Mouse (Mus musculus): Measurements from ENCODE around the gene Anks4b. TPM values are rescaled to one million over a fixed set of nuclear protein-coding genes. Genes with fewer than 3 reads are reported as not detected.

Gene Anks4b
- not detected in 2 replicates for polyA plus RNA-seq (2015; fragmentation: Nextera tagmentation; extraction: Ambion mirVana)

DNA sequence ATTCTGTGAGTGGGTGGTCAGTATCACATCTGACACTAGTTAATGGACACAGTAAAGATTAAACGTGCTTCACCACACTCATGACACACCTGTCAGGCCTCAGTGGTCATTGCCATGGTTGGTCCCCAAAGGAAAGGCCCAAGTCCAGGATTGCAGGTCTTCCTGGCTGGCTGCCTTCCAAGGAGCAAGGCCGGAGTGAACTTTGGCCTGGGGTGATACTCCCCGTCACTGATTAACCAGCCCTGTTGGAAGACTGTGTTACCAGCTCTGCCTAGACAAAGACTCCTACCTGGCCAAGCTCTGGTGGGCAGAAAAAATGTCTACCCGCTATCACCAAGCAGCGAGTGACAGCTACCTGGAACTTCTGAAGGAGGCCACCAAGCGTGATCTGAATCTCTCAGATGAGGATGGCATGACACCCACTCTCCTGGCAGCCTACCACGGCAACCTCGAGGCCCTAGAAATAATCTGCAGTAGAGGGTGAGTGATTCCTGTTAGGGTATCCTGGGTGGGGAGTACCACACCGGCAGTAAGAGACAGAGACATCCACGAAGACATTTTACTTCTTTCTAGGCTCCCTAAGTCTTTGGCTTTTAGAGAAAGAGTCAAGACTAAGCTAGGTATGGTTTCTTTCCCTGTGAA, at the start of gene Anks4b:
TSS of gene Anks4b (plus strand) at position 256 of the 642 bp plus-strand sequence.
- Histone ChIP-seq H3K9ac (replicated peaks; ENCODE audit: low read depth) (no peak within 1 kb of the TSS), H3K36me3 (ENCODE audit: insufficient read depth, low read length) (no peaks in the 10 kb centered on the region), H3K27me3 (replicated peaks; ENCODE audit: insufficient read depth, low read length) (no peaks in the 10 kb centered on the region), H3K27ac (ENCODE audit: low read length) (no peak within 1 kb of the TSS), H3K4me2 (replicated peaks; ENCODE audit: low read depth, low read length) (no peak within 1 kb of the TSS), H3K4me1 (ENCODE audit: insufficient read depth, low read depth, low read length) (no peaks in the 10 kb centered on the region), H3K4me3 (ENCODE audit: low read depth, low read length) (no peak within 1 kb of the TSS), H3K9me3 (ENCODE audit: low read length) (no peaks in the 10 kb centered on the region)
- TF ChIP-seq EP300 (IDR thresholded peaks at IDR 0.05) (no peak), CTCF (IDR thresholded peaks at IDR 0.05) (no peak)
- ATAC-seq (no peak), DNase-seq (ENCODE audit: low spot score) (no peak)
- whole genome bisulfite sequencing = 79% methylated on average over 10 of the region's 10 CpGs

DNA sequence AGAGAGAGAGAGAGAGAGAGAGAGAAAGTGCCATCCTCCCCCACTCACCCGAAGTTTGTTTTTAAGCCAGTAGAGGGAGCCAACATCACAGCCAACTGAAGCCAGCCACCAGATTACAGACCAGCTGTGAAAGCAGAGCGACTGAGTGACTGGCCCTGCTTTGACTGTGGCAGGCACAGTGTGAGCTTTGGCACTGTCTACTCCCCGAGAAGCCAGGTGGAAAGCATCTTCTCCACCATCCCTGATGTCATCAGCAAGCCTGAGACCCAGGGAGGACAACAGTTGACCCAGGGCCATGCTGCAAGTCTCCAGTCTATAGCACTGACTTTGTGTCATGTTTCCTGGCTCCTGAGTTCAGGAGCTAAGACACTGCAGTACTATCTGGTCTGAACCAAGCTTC, 48.8 kb upstream of the Anks4b start:
- Histone ChIP-seq H3K27me3 (replicated peaks; ENCODE audit: insufficient read depth, low read length) (no peaks in the 10 kb centered on the region), H3K9ac (replicated peaks; ENCODE audit: low read depth) (no peak overlapping the region), H3K4me3 (ENCODE audit: low read depth, low read length) (no peak overlapping the region), H3K9me3 (ENCODE audit: low read length) (no peaks in the 10 kb centered on the region), H3K4me1 (ENCODE audit: insufficient read depth, low read depth, low read length) (peaks cover 12% of the 10 kb centered on the region; the same call in 1 of the 2 replicates), H3K36me3 (ENCODE audit: insufficient read depth, low read length) (no peaks in the 10 kb centered on the region), H3K4me2 (replicated peaks; ENCODE audit: low read depth, low read length) (no peak overlapping the region), H3K27ac (ENCODE audit: low read length) (peak overlapping the region; percentile 76; the same call in 1 of the 2 replicates)
- peak; percentile 87 for ATAC-seq
- TF ChIP-seq EP300 (IDR thresholded peaks at IDR 0.05) (peak; percentile 49; the same call in 1 of the 2 replicates), CTCF (IDR thresholded peaks at IDR 0.05) (peak; percentile 92)
- 2% methylated on average over 3 of the region's 3 CpGs for WGBS
- peak; percentile 92 for DNase-seq (ENCODE audit: low spot score)

DNA sequence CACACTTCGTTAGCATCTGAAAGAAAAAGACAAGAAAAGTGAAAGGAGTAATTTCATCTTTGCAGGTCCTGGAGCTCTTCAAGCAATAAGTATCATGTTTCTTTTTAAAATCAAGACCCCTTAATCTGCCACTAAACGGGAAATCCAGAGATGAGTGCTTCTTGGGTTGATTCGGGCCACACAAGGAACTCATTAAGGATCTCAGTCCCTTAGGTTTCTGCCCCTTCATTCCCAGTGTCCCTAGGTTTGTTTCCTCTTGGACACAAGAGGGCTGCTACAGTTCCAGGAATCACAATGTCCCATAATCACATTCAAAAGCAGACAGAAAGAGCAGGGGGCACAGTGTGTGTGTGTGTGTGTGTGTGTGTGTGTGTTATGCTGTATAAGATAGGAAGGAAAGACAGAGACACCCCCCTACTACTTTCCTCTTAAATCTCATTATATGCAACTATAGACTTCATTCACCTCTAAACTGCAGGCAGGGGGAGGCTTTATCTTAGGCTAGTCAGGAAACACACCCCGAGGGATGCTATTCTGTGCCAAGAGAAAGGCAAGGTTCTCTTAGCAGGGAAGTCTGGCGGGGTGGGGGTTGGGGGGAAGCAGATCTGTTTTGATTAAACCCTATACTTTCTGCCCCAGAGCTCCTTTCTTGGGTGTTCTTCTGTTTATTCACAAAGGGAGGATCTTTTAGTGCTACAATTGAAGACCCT, 46.5 kb upstream of the Anks4b start:
- H3K27ac ChIP-seq (ENCODE audit: low read length) = no peak overlapping the region
- DNase-seq (ENCODE audit: low spot score) (no peak), ATAC-seq (no peak)
- H3K4me1 ChIP-seq (ENCODE audit: insufficient read depth, low read depth, low read length) = peaks cover 12% of the 10 kb centered on the region; the same call in 1 of the 2 replicates
- 44% methylated on average over 5 of the region's 5 CpGs for WGBS
- H3K27me3 ChIP-seq (replicated peaks; ENCODE audit: insufficient read depth, low read length) = no peaks in the 10 kb centered on the region
- H3K9ac ChIP-seq (replicated peaks; ENCODE audit: low read depth) = no peak overlapping the region
- H3K4me3 ChIP-seq (ENCODE audit: low read depth, low read length) = no peak overlapping the region
- TF ChIP-seq EP300 (IDR thresholded peaks at IDR 0.05) (no peak), CTCF (IDR thresholded peaks at IDR 0.05) (no peak)
- H3K9me3 ChIP-seq (ENCODE audit: low read length) = no peaks in the 10 kb centered on the region
- H3K36me3 ChIP-seq (ENCODE audit: insufficient read depth, low read length) = no peaks in the 10 kb centered on the region
- H3K4me2 ChIP-seq (replicated peaks; ENCODE audit: low read depth, low read length) = no peak overlapping the region

DNA sequence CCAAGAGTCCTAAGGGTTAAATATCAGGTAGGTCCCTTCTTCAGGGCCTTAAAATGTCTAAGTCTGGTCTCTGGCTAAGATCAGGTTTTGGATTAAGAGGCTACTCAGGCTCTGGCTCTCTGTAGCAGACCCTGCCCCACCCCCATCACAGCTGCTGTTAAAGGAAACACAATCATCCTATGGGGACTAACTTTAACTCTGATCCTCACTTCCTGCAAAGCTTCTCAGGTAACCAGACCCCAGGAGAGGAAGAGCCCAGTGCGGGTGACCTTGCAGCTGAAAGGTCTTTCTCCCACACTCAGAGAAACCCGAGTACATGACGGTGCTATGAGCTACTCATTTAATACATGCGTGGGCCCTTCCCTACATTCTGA, 46.0 kb upstream of the Anks4b start:
- no peak for TF ChIP-seq CTCF (IDR thresholded peaks at IDR 0.05)
- no peak for TF ChIP-seq EP300 (IDR thresholded peaks at IDR 0.05)
- 54% methylated on average over 4 of the region's 4 CpGs for WGBS
- Histone ChIP-seq H3K36me3 (ENCODE audit: insufficient read depth, low read length) (no peaks in the 10 kb centered on the region), H3K4me3 (ENCODE audit: low read depth, low read length) (no peak overlapping the region), H3K27ac (ENCODE audit: low read length) (no peak overlapping the region), H3K4me1 (ENCODE audit: insufficient read depth, low read depth, low read length) (peaks cover 12% of the 10 kb centered on the region; the same call in 1 of the 2 replicates), H3K4me2 (replicated peaks; ENCODE audit: low read depth, low read length) (no peak overlapping the region), H3K27me3 (replicated peaks; ENCODE audit: insufficient read depth, low read length) (no peaks in the 10 kb centered on the region), H3K9ac (replicated peaks; ENCODE audit: low read depth) (no peak overlapping the region), H3K9me3 (ENCODE audit: low read length) (no peaks in the 10 kb centered on the region)
- ATAC-seq (no peak), DNase-seq (ENCODE audit: low spot score) (no peak)

DNA sequence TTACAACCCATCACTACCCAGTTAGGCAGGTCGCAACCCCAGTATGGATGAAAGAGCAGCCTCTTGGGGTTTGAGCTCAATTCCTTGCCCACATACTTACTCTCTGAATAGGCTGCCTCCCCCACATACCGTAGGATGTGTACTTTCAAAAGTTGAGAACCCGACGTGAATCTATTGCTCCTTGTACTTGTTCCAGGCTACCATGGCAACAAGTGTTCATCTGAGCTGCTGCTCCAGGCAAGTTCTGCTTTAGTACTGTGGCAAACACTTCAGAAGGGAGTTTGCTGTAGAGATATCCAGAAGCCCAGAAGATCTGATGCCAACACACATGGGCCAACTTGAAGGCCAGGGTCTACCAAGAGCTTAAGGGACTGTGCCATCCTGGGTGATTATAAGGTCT, 44.7 kb upstream of the Anks4b start:
- Histone ChIP-seq H3K27ac (ENCODE audit: low read length) (no peak overlapping the region), H3K27me3 (replicated peaks; ENCODE audit: insufficient read depth, low read length) (no peaks in the 10 kb centered on the region), H3K36me3 (ENCODE audit: insufficient read depth, low read length) (no peaks in the 10 kb centered on the region), H3K4me1 (ENCODE audit: insufficient read depth, low read depth, low read length) (peaks cover 5% of the 10 kb centered on the region; the same call in 1 of the 2 replicates), H3K9me3 (ENCODE audit: low read length) (no peaks in the 10 kb centered on the region), H3K4me2 (replicated peaks; ENCODE audit: low read depth, low read length) (no peak overlapping the region), H3K4me3 (ENCODE audit: low read depth, low read length) (no peak overlapping the region), H3K9ac (replicated peaks; ENCODE audit: low read depth) (no peak overlapping the region)
- TF ChIP-seq CTCF (IDR thresholded peaks at IDR 0.05) (no peak), EP300 (IDR thresholded peaks at IDR 0.05) (no peak)
- DNase-seq (ENCODE audit: low spot score) (peak; percentile 66), ATAC-seq (peak; percentile 73)
- 43% methylated on average over 4 of the region's 4 CpGs for WGBS

DNA sequence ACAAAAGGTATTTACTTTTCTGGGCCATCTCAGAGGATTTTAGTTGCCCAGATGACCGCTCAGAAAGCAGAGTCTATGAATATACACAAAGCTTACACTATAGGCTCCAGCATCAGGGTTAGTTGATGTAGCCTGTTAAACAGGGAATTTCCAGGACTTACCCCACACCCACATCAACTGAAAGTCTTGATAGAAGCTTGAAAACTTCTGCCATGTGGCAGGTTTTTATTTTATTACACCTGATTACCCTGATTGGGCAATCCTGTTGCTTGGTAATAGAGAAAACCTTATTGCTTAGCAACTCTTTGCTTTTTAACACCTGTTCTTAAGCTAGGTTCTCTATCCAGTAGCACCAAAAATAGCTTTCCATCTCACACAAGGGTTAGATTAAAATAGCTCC, 30.9 kb upstream of the Anks4b start:
- no peak overlapping the region for H3K4me2 ChIP-seq (replicated peaks; ENCODE audit: low read depth, low read length)
- WGBS = 83% methylated on average over 1 of the region's 1 CpGs
- TF ChIP-seq CTCF (IDR thresholded peaks at IDR 0.05) (no peak), EP300 (IDR thresholded peaks at IDR 0.05) (no peak)

More for the DNA sequence above, 30.9 kb upstream of the Anks4b start:
- DNase-seq (ENCODE audit: low spot score) (no peak), ATAC-seq (no peak)
- no peaks in the 10 kb centered on the region for H3K27me3 ChIP-seq (replicated peaks; ENCODE audit: insufficient read depth, low read length)
- no peaks in the 10 kb centered on the region for H3K9me3 ChIP-seq (ENCODE audit: low read length)
- no peak overlapping the region for H3K4me3 ChIP-seq (ENCODE audit: low read depth, low read length)
- H3K36me3 ChIP-seq (ENCODE audit: insufficient read depth, low read length) = no peaks in the 10 kb centered on the region
- H3K4me1 ChIP-seq (ENCODE audit: insufficient read depth, low read depth, low read length) = no peaks in the 10 kb centered on the region
- H3K9ac ChIP-seq (replicated peaks; ENCODE audit: low read depth) = no peak overlapping the region
- no peak overlapping the region for H3K27ac ChIP-seq (ENCODE audit: low read length)
